Mouse (Mus musculus) A20 (cell line): ENCODE results near the gene Ttc16.

ENCODE experiments used
- DNase-seq: peaks from one replicate; pipeline ENCODE4 v3.0.0-alpha.2; 2011; ENCODE audit warnings: low read depth, low spot score

Ttc16 gene

GRCm38 (mm10) chr2:32744272-32744982 lies 31.0 kb downstream of the Ttc16 start:
- no peak for DNase-seq

- no peak for DNase-seq
These were observed 33.3 kb downstream of the Ttc16 start for GRCm38 (mm10) chr2:32742173-32742531.

GRCm38 (mm10) chr2:32741273-32742172 lies 33.9 kb downstream of the Ttc16 start:
- no peak for DNase-seq

- no peak for DNase-seq
These were observed 34.5 kb downstream of the Ttc16 start, which contains the start of gene 6330409D20Rik for GRCm38 (mm10) chr2:32740916-32741272. TSS of gene 6330409D20Rik (minus strand) at chr2:32741016.

- DNase-seq, result no peak
These were observed 36.1 kb downstream of the Ttc16 start for GRCm38 (mm10) chr2:32739311-32739710.

GRCm38 (mm10) chr2:32737008-32737407 lies 38.4 kb downstream of the Ttc16 start:
- DNase-seq, result no peak

GRCm38 (mm10) chr2:32736306-32736829 lies 39.1 kb downstream of the Ttc16 start:
- no peak for DNase-seq

GRCm38 (mm10) chr2:32734933-32735332 lies 40.5 kb downstream of the Ttc16 start:
- no peak for DNase-seq

GRCm38 (mm10) chr2:32734480-32734879 lies 41.0 kb downstream of the Ttc16 start:
- no peak for DNase-seq

GRCm38 (mm10) chr2:32732695-32733094 lies 42.7 kb downstream of the Ttc16 start:
- DNase-seq, result no peak

- DNase-seq, result no peak
These were observed 43.5 kb downstream of the Ttc16 start for GRCm38 (mm10) chr2:32731911-32732310.

- no peak for DNase-seq
These were observed 44.6 kb downstream of the Ttc16 start for GRCm38 (mm10) chr2:32730854-32731253.

- no peak for DNase-seq
These were observed 45.9 kb downstream of the Ttc16 start for GRCm38 (mm10) chr2:32729547-32729946.

GRCm38 (mm10) chr2:32728463-32728862 lies 47.0 kb downstream of the Ttc16 start:
- no peak for DNase-seq

GRCm38 (mm10) chr2:32727435-32727834 lies 48.0 kb downstream of the Ttc16 start:
- DNase-seq, result peak; percentile 93

- no peak for DNase-seq
These were observed 50.3 kb downstream of the Ttc16 start for GRCm38 (mm10) chr2:32724832-32725790.

GRCm38 (mm10) chr2:32724149-32724548 lies 51.3 kb downstream of the Ttc16 start:
- DNase-seq, result no peak

- DNase-seq, result peak; percentile 53
These were observed 52.9 kb downstream of the Ttc16 start for GRCm38 (mm10) chr2:32722581-32722980.

- peak; percentile 58 for DNase-seq
These were observed 53.4 kb downstream of the Ttc16 start for GRCm38 (mm10) chr2:32722046-32722445.

GRCm38 (mm10) chr2:32720681-32721229 lies 54.7 kb downstream of the Ttc16 start, which contains the start of gene Sh2d3c:
TSS of gene Sh2d3c (plus strand) at chr2:32721055.
- DNase-seq, result peak; percentile 83

GRCm38 (mm10) chr2:32720053-32720452 lies 55.4 kb downstream of the Ttc16 start:
- DNase-seq, result peak; percentile 82
